Mouse (Mus musculus) heart, postnatal 0 days (tissue): ENCODE results near the gene Gm37240.

Source experiments
- CTCF ChIP-seq: IDR thresholded peaks from 2 replicates; pipeline ENCODE4 v1.5.1; 2016; ENCODE audit warnings: antibody characterized with exemption, control low read depth, low read depth
- EP300 ChIP-seq: IDR thresholded peaks from 2 replicates; pipeline ENCODE4 v1.6.1; 2016; ENCODE audit warnings: antibody characterized with exemption, low read depth

DNA sequence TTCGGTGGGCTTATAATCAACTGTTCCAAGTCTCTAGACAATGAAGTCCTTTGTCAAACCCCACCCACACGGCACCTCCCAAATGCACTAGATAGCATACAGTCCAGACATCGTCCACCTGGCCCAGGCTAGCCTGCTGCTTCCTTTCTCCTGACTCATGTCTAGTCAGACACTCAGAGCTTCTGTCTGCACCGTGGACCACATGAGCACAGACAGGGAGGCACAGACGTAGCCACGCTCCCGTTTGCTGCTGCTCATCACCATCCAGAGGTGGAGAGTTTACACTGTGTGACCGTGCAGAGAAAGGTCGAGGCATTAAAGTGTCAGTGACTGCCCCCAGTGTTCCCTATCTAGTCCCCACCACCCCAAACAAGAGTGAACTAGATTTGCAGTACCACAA lies 1191.9 kb downstream of the Gm37240 start:
- no peak for TF ChIP-seq CTCF
- TF ChIP-seq EP300: no peak
